Mouse (Mus musculus) liver, postnatal 0 days (tissue): ENCODE data around the gene Anapc13. TPM values are rescaled to one million over a fixed set of nuclear protein-coding genes. Genes with fewer than 3 reads are reported as not detected.

Source experiments
- ATAC-seq: fragments of 200-750 bp; cut with Nextera tagmentation; 2 replicates; pipeline ENCODE4 v1.8.0; 2017; ENCODE audit warnings: mild to moderate bottlenecking, moderate library complexity
- DNase-seq: peaks from one replicate; pipeline ENCODE4 v3.0.0-alpha.2; 2016
- H3K27ac ChIP-seq: fragments of 300-500 bp; sonication (generic); 2 replicates; pipeline ENCODE4 v1.5.1; 2014; ENCODE audit warnings: antibody characterized with exemption, moderate library complexity, mild to moderate bottlenecking, low read depth
- H3K27me3 ChIP-seq: fragments of 300-500 bp; sonication (generic); 2 replicates; pipeline ENCODE4 v1.6.1; 2014; ENCODE audit warnings: low read length, control low read depth, mixed read lengths; ENCODE audit not compliant: insufficient read depth
- H3K36me3 ChIP-seq: fragments of 300-500 bp; sonication (generic); replicated peaks from 2 replicates; pipeline ENCODE4 v1.6.1; 2014; ENCODE audit warnings: mild to moderate bottlenecking, control low read depth, low read length, moderate library complexity, mixed read lengths; ENCODE audit not compliant: insufficient read depth
- H3K4me1 ChIP-seq: fragments of 300-500 bp; sonication (generic); 2 replicates; pipeline ENCODE4 v1.6.1; 2014; ENCODE audit warnings: antibody characterized with exemption, mild to moderate bottlenecking, control low read depth; ENCODE audit not compliant: insufficient read depth
- H3K4me2 ChIP-seq: fragments of 300-500 bp; sonication (generic); 2 replicates; pipeline ENCODE4 v1.6.1; 2014; ENCODE audit warnings: low read depth, mild to moderate bottlenecking, low read length, moderate library complexity, mixed read lengths
- H3K4me3 ChIP-seq: fragments of 300-500 bp; sonication (generic); 2 replicates; pipeline ENCODE4 v1.5.1; 2014; ENCODE audit warnings: low read depth, low read length
- H3K9ac ChIP-seq: fragments of 300-500 bp; sonication (generic); replicated peaks from 2 replicates; pipeline ENCODE4 v1.6.1; 2014; ENCODE audit warnings: mild to moderate bottlenecking, moderate library complexity
- H3K9me3 ChIP-seq: fragments of 300-500 bp; sonication (generic); 2 replicates; pipeline ENCODE4 v1.6.1; 2016; ENCODE audit warnings: mild to moderate bottlenecking, control low read depth, low read length, mixed read lengths
- CTCF ChIP-seq: sonication (generic); IDR thresholded peaks from 2 replicates; pipeline ENCODE4 v1.5.1; 2016; ENCODE audit warnings: antibody characterized with exemption, low read depth
- EP300 ChIP-seq: IDR thresholded peaks from 2 replicates; pipeline ENCODE4 v1.6.1; 2016; ENCODE audit warnings: antibody characterized with exemption, low read depth, mild to moderate bottlenecking
- WGBS: fragments of 180-500 bp; shearing (Covaris S2); extraction: QIAGEN DNeasy Blood & Tissue Kit; methylation state at CpG from one replicate; pipeline ENCODE4 v1.1.7; 2014; ENCODE audit not compliant: insufficient replicate concordance; 5-methylcytosine and 5-hydroxymethylcytosine counted together
- polyA plus RNA-seq: library from polyadenylated mRNA; unstranded; fragments of >200 nt; fragmentation: Nextera tagmentation; extraction: Ambion mirVana; gene quantifications from 2 replicates; pipeline ENCODE4 v1.2.1, GENCODE M21; 2015

The Anapc13 gene
- polyA plus RNA-seq, 1 experiment from 2014 or later, result 123 TPM

DNA sequence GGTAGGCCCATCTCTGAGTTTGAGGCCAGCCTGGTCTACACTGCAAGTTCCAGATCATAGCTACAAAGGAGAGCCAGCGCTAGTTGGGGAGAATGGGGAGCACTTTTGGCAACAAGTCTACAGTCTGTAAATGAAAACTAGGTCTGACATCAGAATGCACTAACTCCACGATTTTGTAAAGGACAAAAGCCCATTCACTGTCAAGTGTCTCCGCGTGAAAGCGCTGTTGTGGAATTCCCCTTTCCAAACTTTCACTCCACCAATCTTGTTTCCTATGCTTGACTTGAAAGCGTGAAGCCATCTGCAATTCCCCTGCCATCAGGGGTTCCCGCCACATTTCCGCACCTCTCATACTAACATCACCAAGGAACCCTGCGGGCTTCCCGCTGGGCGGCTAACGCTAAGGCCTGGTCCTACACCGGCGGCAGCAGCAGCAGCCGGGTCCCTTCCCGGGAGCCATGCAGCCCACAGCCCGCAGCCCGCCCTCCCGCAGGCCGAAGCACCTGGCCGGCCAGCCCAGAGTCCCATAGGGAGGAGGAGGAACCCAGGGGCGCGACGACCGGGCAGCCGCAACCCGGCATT lies 604 bp upstream of the Anapc13 start:
- Histone ChIP-seq H3K4me2 (peak overlapping the region; percentile 88), H3K27ac (peak overlapping the region; percentile 96), H3K27me3 (no peaks in the 10 kb centered on the region), H3K9ac (peak overlapping the region; percentile 90), H3K4me3 (peak overlapping the region; percentile 81), H3K4me1 (peaks cover 25% of the 10 kb centered on the region), H3K9me3 (no peaks in the 10 kb centered on the region), H3K36me3 (no peaks in the 10 kb centered on the region)
- ATAC-seq, result peak; percentile 40
- 1% methylated on average over 27 of the region's 27 CpGs for WGBS
- no peak for DNase-seq
- no peak for TF ChIP-seq EP300
- no peak for TF ChIP-seq CTCF

DNA sequence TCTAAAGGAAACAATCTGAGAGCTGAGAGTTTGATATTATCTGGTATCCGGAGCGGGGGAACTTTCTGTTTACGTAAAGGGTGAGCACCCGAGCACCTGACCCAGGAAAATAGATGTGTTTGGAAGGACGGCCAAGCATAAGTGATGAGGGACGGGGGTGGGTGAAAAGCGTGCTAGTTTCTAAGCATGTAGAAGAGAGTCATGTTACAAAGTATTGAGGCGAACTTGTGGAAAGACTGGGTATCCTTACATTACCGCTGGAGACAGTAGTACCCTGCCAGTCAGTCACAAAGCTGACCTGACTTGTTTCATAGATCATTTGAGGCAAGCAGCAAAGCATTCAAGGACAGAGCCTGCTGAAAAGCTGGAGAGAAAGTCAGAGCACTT lies 736 bp downstream of the Anapc13 start:
- DNase-seq (no peak), ATAC-seq (no peak)
- no peaks in the 10 kb centered on the region for H3K9me3 ChIP-seq
- peak overlapping the region; percentile 90 for H3K9ac ChIP-seq
- H3K4me2 ChIP-seq, result peak overlapping the region; percentile 88
- TF ChIP-seq EP300 (no peak), CTCF (no peak)
- H3K4me1 ChIP-seq, result peaks cover 25% of the 10 kb centered on the region
- no peaks in the 10 kb centered on the region for H3K27me3 ChIP-seq
- peak overlapping the region; percentile 81 for H3K4me3 ChIP-seq
- WGBS, result under 1% methylated on average over 9 of the region's 9 CpGs
- 0 out of 2 replicates have a peak, but pooled peaks cover 6% of the 10 kb centered on the region for H3K36me3 ChIP-seq
- H3K27ac ChIP-seq, result peak overlapping the region; percentile 96

DNA sequence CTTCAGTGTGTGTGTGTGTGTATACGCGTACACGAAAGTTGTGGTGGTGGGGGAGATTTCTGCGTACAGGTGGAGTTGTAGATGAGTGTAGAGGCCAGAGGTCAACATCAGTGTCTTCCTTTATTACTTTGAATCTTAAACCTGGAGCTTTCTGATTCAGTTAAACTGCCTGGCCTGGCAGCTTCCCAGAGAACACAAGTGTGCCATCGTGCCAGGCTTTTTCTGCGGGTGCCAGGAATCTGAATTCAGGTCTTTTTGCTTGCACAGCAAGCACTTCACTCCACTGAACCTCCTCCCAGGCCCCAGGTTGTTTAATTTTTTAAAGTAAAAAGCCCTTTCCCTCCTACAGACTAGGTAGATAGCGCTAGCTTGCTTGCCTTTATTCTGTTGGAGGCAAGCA lies 1.3 kb downstream of the Anapc13 start:
- Histone ChIP-seq H3K4me2 (peak overlapping the region; percentile 88), H3K9ac (peak overlapping the region; percentile 90), H3K27ac (peak overlapping the region; percentile 96), H3K4me1 (peaks cover 25% of the 10 kb centered on the region), H3K36me3 (0 out of 2 replicates have a peak, but pooled peaks cover 6% of the 10 kb centered on the region), H3K9me3 (no peaks in the 10 kb centered on the region), H3K4me3 (peak overlapping the region; percentile 81), H3K27me3 (no peaks in the 10 kb centered on the region)
- ATAC-seq (no peak), DNase-seq (no peak)
- WGBS, result 67% methylated on average over 7 of the region's 7 CpGs
- TF ChIP-seq EP300 (no peak), CTCF (no peak)

DNA sequence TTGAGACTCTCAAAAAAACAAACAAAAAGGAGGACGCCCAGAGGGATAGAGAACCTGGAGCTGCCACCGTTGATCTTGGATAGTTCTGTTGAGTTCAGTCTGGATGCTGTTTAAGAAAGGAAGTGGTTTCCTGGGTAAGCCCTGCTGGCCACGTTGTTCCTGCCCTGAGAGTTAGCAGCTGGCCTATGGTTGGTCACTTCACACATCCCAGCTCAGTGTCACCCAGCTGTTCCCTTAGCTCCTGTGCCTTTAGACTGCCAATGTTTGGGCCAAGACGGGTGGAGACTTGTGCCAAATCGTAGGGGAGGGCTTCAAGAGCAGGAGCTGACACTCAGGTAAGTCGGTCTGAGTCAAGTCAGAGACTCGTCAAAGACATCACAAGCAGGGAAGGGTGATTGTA lies 3.0 kb downstream of the Anapc13 start:
- H3K4me3 ChIP-seq, result no peak overlapping the region

GRCm38 (mm10) chr9:102631589-102632147 lies 5.6 kb downstream of the Anapc13 start:
- 0 out of 2 replicates have a peak, but pooled peaks cover 8% of the 10 kb centered on the region for H3K36me3 ChIP-seq
- ATAC-seq, result no peak
- 52% methylated on average over 2 of the region's 2 CpGs for WGBS
- H3K4me1 ChIP-seq, result peaks cover 8% of the 10 kb centered on the region
- H3K9ac ChIP-seq, result no peak overlapping the region
- DNase-seq, result no peak
- H3K4me3 ChIP-seq, result no peak overlapping the region
- H3K9me3 ChIP-seq, result no peaks in the 10 kb centered on the region
- TF ChIP-seq EP300 (no peak), CTCF (no peak)
- no peaks in the 10 kb centered on the region for H3K27me3 ChIP-seq
- H3K27ac ChIP-seq, result no peak overlapping the region
- H3K4me2 ChIP-seq, result no peak overlapping the region

More for the DNA sequence above, 3.0 kb downstream of the Anapc13 start:
- WGBS, result 59% methylated on average over 7 of the region's 7 CpGs
- DNase-seq, result no peak
- Histone ChIP-seq H3K36me3 (0 out of 2 replicates have a peak, but pooled peaks cover 8% of the 10 kb centered on the region), H3K9me3 (no peaks in the 10 kb centered on the region), H3K4me1 (peaks cover 15% of the 10 kb centered on the region), H3K27ac (no peak overlapping the region), H3K9ac (no peak overlapping the region), H3K27me3 (no peaks in the 10 kb centered on the region), H3K4me2 (no peak overlapping the region)
- no peak for ATAC-seq
- no peak for TF ChIP-seq CTCF
- no peak for TF ChIP-seq EP300

DNA sequence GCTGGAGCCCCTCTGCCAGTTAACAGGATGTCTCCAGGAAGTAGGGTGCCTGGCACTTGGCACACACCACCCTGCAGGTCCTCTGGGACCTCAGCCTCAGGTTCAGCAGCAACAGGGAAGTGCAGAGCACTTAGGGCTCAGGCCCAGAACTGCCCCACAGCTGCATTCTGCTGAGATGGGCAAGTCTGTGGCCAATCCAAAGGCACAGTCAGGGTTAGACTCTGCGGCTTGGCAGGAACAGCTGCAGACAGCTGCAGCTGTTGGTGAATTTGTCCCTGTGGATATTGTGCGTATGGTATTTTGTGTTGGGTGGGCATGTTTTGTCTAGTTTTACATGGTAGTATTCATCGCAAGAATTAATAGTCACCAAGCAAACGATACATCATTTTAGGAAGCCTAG lies 6.1 kb downstream of the Anapc13 start:
- no peak overlapping the region for H3K4me2 ChIP-seq
- H3K4me3 ChIP-seq, result no peak overlapping the region
- ATAC-seq (no peak), DNase-seq (no peak)
- H3K9me3 ChIP-seq, result no peaks in the 10 kb centered on the region
- H3K36me3 ChIP-seq, result 0 out of 2 replicates have a peak, but pooled peaks cover 8% of the 10 kb centered on the region
- no peaks in the 10 kb centered on the region for H3K27me3 ChIP-seq
- TF ChIP-seq CTCF, result no peak
- H3K4me1 ChIP-seq, result peaks cover 6% of the 10 kb centered on the region
- 83% methylated on average over 4 of the region's 4 CpGs for WGBS
- no peak overlapping the region for H3K27ac ChIP-seq
- no peak overlapping the region for H3K9ac ChIP-seq
